Mouse (Mus musculus) gastrocnemius, postnatal 14 days (tissue): ENCODE measurements at regions not wholly inside any gene's neighbourhood (a gene's known extent, or its start where the extent isn't known, plus 50 kb on each side); places are given as distances from the start of the nearest gene placed in this dataset.
A peak's percentile ranks its signal among the peaks of the same experiment; 100 is the strongest.

ENCODE experiments used
- DNase-seq: peaks from one replicate; pipeline ENCODE4 v3.0.0; 2021; ENCODE audit warnings: mixed read lengths
- intact Hi-C: fragments of 180-260 bp; cut with DNase I; formaldehyde crosslinking; loops from one replicate; pipeline ENCODE4 v1.15.1; 2025; ENCODE audit warnings: low total_unique reads

- no peak for DNase-seq
- intact Hi-C loops = no loop called here
Measured at GRCm38 (mm10) chr7:129441085-129441617, 150.5 kb upstream of the Wdr11 start.

- peak; percentile 38 for DNase-seq
- intact Hi-C loops = no loop called here
Measured at GRCm38 (mm10) chr7:129469496-129469895, 122.2 kb upstream of the Wdr11 start.

GRCm38 (mm10) chr7:129483736-129484135, 107.9 kb upstream of the Wdr11 start:
- DNase-seq = no peak

GRCm38 (mm10) chr7:129506894-129507293, 84.8 kb upstream of the Wdr11 start:
- intact Hi-C loops = loop anchor here (5.0 kb wide), 1 partner anchor 645 kb away; no protein-coding TSS in a partner anchor
- DNase-seq = no peak

More at GRCm38 (mm10) chr7:129483736-129484135, 107.9 kb upstream of the Wdr11 start:
- intact Hi-C loops = no loop called here

- DNase-seq = no peak
- intact Hi-C loops = loop anchor here (5.0 kb wide), 1 partner anchor 647 kb away; no protein-coding TSS in a partner anchor
Measured at GRCm38 (mm10) chr7:129509631-129510132, 82.0 kb upstream of the Wdr11 start.

GRCm38 (mm10) chr7:129514619-129515018, 77.0 kb upstream of the Wdr11 start:
- intact Hi-C loops = no loop called here
- DNase-seq = no peak

- no peak for DNase-seq
- intact Hi-C loops = no loop called here
Measured at GRCm38 (mm10) chr7:129524369-129524915, 67.2 kb upstream of the Wdr11 start.

GRCm38 (mm10) chr7:129525985-129526384, 65.7 kb upstream of the Wdr11 start:
- intact Hi-C loops = no loop called here
- no peak for DNase-seq

- no peak for DNase-seq
- intact Hi-C loops = no loop called here
Measured at GRCm38 (mm10) chr7:129528263-129528662, 63.4 kb upstream of the Wdr11 start.

GRCm38 (mm10) chr7:129533366-129533905, 58.2 kb upstream of the Wdr11 start:
- intact Hi-C loops = no loop called here
- DNase-seq = no peak
